Mouse (Mus musculus): ENCODE results near the gene Afmid. TPM values are rescaled to one million over a fixed set of nuclear protein-coding genes. Genes with fewer than 3 reads are reported as not detected.

Gene Afmid
- polyA plus RNA-seq, 1 experiment from 2014 or later: 5.8 TPM

DNA sequence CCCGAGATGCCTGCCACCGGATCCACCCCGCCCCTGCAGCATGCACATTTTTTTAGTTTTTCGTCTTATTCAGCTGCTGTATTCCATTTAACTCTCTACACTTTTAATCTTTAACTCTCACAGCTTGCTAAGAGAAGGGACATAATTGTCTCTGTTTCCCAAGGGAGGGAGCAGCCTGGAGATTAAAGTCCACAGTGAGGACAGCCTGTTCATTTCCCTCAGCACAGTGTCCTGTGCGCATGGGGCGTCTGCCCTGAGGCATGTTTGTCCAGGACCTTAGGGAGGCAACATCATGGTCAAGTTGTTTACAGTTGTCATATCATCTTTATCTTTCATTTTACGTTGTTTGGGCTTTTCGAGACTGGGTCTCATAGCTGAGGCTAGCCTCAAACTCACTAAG, 8.4 kb downstream of the Afmid start:
- Histone ChIP-seq H3K4me1 (peaks cover 38% of the 10 kb centered on the region), H3K9me3 (replicated peaks) (no peaks in the 10 kb centered on the region), H3K9ac (no peak overlapping the region), H3K4me2 (replicated peaks) (no peak overlapping the region), H3K4me3 (replicated peaks) (no peak overlapping the region), H3K36me3 (no peaks in the 10 kb centered on the region), H3K27me3 (no peaks in the 10 kb centered on the region), H3K27ac (replicated peaks) (no peak overlapping the region)
- ATAC-seq (ENCODE audit: insufficient number of reproducible peaks, low FRiP score, low TSS enrichment, low read depth): no peak
- 84% methylated on average over 8 of the region's 8 CpGs for WGBS

DNA sequence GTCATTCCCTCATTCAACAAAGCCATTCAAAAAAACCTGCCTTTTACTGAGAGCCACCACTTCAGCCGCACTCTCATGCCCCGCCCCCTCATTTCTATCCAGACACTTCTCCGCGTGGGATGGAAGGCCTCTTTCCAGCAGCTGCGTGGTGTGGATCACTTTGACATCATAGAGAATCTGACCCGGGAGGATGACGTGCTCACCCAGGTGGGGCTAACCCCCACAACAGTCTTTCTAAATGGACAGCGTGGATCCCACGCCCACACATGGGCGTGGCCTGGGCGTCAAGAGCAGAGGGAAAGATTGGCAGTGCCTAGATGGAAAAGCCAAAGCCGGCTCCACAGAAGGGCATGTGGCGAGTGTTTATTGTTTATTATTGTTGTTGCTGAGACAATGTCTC, 10.6 kb downstream of the Afmid start:
- H3K9me3 ChIP-seq (replicated peaks): no peaks in the 10 kb centered on the region
- H3K4me3 ChIP-seq (replicated peaks): peak overlapping the region; percentile 16
- H3K4me1 ChIP-seq: peaks cover 29% of the 10 kb centered on the region
- H3K9ac ChIP-seq: no peak overlapping the region
- H3K36me3 ChIP-seq: no peaks in the 10 kb centered on the region
- ATAC-seq (ENCODE audit: insufficient number of reproducible peaks, low FRiP score, low TSS enrichment, low read depth): no peak
- H3K27me3 ChIP-seq: no peaks in the 10 kb centered on the region
- WGBS: 25% methylated on average over 13 of the region's 13 CpGs
- H3K27ac ChIP-seq (replicated peaks): no peak overlapping the region
- H3K4me2 ChIP-seq (replicated peaks): peak overlapping the region; percentile 38

DNA sequence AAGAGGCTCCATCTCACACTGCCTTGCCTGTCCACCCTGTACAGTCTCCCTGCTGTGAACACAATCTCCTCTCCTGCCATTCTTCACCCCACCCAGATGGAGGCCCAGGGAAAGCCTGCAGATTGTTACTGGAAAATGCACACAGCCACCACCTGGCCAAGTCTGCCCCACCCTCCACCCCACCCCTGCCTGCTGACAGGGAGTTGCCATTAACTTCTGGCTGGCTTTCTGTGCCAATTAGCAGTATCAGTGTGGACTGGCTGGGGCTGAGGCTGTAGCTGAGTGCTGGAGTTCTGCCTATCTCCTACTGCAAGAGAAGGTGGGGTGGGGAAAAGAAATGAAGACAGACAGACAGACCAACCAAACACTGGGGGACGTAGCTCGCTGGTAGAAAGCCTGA, 12.8 kb downstream of the Afmid start:
- Histone ChIP-seq H3K9me3 (replicated peaks) (no peaks in the 10 kb centered on the region), H3K4me2 (replicated peaks) (no peak overlapping the region), H3K27ac (replicated peaks) (peak overlapping the region; percentile 44; the same call in 1 of the 2 replicates), H3K36me3 (no peaks in the 10 kb centered on the region), H3K27me3 (no peaks in the 10 kb centered on the region), H3K4me3 (replicated peaks) (no peak overlapping the region), H3K9ac (no peak overlapping the region), H3K4me1 (peaks cover 18% of the 10 kb centered on the region; the same call in 1 of the 2 replicates)
- WGBS: 42% methylated on average over 2 of the region's 2 CpGs
- ATAC-seq (ENCODE audit: insufficient number of reproducible peaks, low FRiP score, low TSS enrichment, low read depth): 0 out of 2 replicates have a peak, but pooled peaks have one; percentile 48

DNA sequence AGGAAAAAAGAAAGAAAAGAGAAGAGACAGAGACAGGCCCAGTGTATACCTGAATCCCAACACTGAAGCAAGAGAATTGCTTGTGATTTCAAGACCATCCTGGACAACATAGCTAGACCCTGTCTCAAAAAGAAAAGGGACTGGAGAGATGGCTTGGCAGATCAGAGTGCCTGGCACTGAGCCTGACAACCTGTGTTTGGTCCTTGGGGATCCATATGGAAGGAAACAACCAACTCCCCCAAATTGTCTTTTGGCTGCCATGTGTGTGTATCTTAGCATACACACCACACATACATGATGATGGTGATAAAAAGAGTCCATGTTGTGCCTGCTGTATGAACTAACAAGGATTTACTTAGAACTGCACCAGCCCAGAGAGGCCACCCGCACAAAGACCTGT, 13.3 kb downstream of the Afmid start:
- 83% methylated on average over 1 of the region's 1 CpGs for WGBS
- Histone ChIP-seq H3K4me1 (peaks cover 18% of the 10 kb centered on the region; the same call in 1 of the 2 replicates), H3K9ac (no peak overlapping the region), H3K27ac (replicated peaks) (0 out of 2 replicates have a peak overlapping the region, but pooled peaks have one; percentile 23), H3K4me2 (replicated peaks) (no peak overlapping the region), H3K4me3 (replicated peaks) (no peak overlapping the region), H3K27me3 (no peaks in the 10 kb centered on the region), H3K36me3 (no peaks in the 10 kb centered on the region), H3K9me3 (replicated peaks) (no peaks in the 10 kb centered on the region)
- no peak for ATAC-seq (ENCODE audit: insufficient number of reproducible peaks, low FRiP score, low TSS enrichment, low read depth)

DNA sequence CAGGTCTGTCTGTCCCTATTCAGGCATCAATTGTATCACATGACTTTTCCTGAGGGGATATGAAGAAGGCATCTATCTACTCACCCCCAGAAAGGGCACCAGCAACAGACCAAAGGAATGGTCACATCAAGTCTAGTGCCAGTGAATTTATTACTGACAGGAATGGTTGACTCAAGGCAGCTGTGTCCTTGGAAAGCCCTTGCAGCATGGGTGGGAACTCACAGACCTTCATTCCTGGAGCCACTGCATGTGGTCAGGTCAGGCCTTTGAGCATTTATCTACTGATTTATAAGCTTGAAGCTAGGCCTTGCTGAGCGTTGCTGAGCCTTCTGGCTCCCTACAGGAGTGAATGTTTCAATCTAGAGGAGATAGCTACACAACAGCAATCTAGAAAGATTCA, 15.2 kb downstream of the Afmid start:
- ATAC-seq (ENCODE audit: insufficient number of reproducible peaks, low FRiP score, low TSS enrichment, low read depth): no peak
- H3K4me1 ChIP-seq: peaks cover 22% of the 10 kb centered on the region; the same call in 1 of the 2 replicates
- 57% methylated on average over 1 of the region's 1 CpGs for WGBS
- H3K4me3 ChIP-seq (replicated peaks): no peak overlapping the region
- no peaks in the 10 kb centered on the region for H3K9me3 ChIP-seq (replicated peaks)
- no peak overlapping the region for H3K4me2 ChIP-seq (replicated peaks)
- no peak overlapping the region for H3K27ac ChIP-seq (replicated peaks)
- H3K36me3 ChIP-seq: no peaks in the 10 kb centered on the region
- H3K9ac ChIP-seq: no peak overlapping the region
- H3K27me3 ChIP-seq: no peaks in the 10 kb centered on the region

DNA sequence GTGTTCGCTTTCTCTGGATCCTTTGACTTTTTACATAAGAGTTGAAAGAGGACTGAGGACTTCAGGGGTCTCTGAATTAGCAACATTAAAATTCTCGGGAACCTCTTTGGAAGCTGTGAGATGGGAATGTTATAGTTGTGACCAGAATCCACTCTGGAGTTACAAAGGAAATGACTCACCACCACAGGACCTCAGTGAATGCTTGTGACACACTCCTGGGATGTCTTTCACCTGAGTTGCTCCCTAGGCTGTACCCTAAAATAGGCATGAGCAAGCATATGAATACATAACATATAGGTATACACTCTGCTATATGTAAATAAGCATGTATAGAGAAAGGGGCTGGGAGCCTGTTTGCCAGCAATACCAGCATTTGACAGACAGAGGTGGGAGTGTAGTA, 17.7 kb downstream of the Afmid start:
- 81% methylated on average over 2 of the region's 2 CpGs for WGBS
- no peak overlapping the region for H3K4me2 ChIP-seq (replicated peaks)
- no peak overlapping the region for H3K9ac ChIP-seq
- H3K4me3 ChIP-seq (replicated peaks): no peak overlapping the region
- no peaks in the 10 kb centered on the region for H3K9me3 ChIP-seq (replicated peaks)
- H3K4me1 ChIP-seq: peaks cover 22% of the 10 kb centered on the region
- H3K36me3 ChIP-seq: no peaks in the 10 kb centered on the region
- no peak for ATAC-seq (ENCODE audit: insufficient number of reproducible peaks, low FRiP score, low TSS enrichment, low read depth)
- no peak overlapping the region for H3K27ac ChIP-seq (replicated peaks)
- no peaks in the 10 kb centered on the region for H3K27me3 ChIP-seq

DNA sequence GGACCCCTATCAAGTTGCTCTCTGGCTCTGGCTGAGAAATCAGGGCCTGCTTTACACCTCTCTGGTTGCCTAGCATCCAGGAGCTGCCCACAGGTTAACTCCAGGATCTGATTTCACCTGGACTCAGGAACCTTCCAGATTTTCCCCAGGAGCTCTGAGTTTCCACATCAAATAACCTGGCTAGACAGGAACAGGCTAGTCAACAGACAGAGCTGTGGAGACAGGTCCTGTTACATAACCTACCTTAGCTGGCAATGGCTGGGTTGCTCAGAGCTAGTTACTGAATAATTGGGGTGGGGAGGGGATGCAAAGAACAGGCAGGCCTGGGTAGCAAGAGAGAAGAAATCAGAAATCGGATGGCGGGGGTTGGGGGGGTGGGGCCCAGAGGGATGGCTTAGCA, 19.3 kb downstream of the Afmid start:
- H3K36me3 ChIP-seq: no peaks in the 10 kb centered on the region
- H3K9me3 ChIP-seq (replicated peaks): no peaks in the 10 kb centered on the region
- 62% methylated on average over 2 of the region's 2 CpGs for WGBS
- H3K4me1 ChIP-seq: peaks cover 25% of the 10 kb centered on the region
- H3K27ac ChIP-seq (replicated peaks): peak overlapping the region; percentile 63; the same call in 1 of the 2 replicates
- no peak for ATAC-seq (ENCODE audit: insufficient number of reproducible peaks, low FRiP score, low TSS enrichment, low read depth)
- H3K9ac ChIP-seq: no peak overlapping the region
- no peak overlapping the region for H3K4me3 ChIP-seq (replicated peaks)
- H3K4me2 ChIP-seq (replicated peaks): no peak overlapping the region
- no peaks in the 10 kb centered on the region for H3K27me3 ChIP-seq

DNA sequence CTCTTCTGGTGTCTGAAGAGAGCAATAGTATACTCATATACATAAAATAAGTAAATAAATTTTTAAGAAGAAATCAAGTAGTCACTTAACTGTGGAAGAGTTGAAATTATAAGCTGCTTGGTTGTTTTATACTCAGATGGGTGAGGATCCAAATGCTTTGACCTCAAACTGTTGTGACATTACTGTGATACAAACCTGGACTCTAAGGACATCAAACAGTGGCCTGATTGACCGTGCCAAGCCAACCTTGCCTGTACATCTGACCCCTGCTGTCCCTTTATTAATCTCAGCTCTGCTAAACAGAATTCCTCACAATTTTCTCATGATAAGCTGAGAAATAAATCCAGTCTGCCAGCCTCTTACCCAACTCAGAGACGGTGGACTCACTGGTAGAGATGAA, 19.9 kb downstream of the Afmid start:
- 74% methylated on average over 2 of the region's 2 CpGs for WGBS
- no peak for ATAC-seq (ENCODE audit: insufficient number of reproducible peaks, low FRiP score, low TSS enrichment, low read depth)
- Histone ChIP-seq H3K4me1 (peaks cover 31% of the 10 kb centered on the region), H3K4me3 (replicated peaks) (no peak overlapping the region), H3K4me2 (replicated peaks) (no peak overlapping the region), H3K9me3 (replicated peaks) (no peaks in the 10 kb centered on the region), H3K36me3 (no peaks in the 10 kb centered on the region), H3K27ac (replicated peaks) (no peak overlapping the region), H3K27me3 (no peaks in the 10 kb centered on the region), H3K9ac (no peak overlapping the region)

DNA sequence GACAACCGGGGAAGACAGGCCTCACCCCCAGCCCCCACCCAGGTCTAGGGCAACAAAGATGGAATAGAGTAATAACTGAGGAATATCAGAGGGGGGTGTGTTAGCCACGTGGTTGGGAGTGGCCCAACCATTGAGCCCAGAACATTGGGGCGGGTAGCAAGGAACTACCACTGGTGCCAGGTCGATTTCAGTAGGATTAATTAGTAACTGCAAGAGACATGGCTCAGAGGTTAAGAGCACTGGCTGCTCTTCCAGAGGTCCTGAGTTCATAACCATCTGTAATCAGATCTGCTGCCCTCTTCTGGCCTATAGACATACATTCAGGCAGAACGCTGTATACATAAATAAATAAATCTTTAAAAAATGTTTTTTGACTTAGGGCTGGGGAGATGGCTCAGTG, 20.9 kb downstream of the Afmid start:
- Histone ChIP-seq H3K27me3 (no peaks in the 10 kb centered on the region), H3K4me2 (replicated peaks) (no peak overlapping the region), H3K9ac (no peak overlapping the region), H3K4me3 (replicated peaks) (no peak overlapping the region), H3K27ac (replicated peaks) (no peak overlapping the region), H3K36me3 (no peaks in the 10 kb centered on the region), H3K9me3 (replicated peaks) (no peaks in the 10 kb centered on the region), H3K4me1 (peaks cover 31% of the 10 kb centered on the region)
- 52% methylated on average over 5 of the region's 5 CpGs for WGBS
- ATAC-seq (ENCODE audit: insufficient number of reproducible peaks, low FRiP score, low TSS enrichment, low read depth): no peak

DNA sequence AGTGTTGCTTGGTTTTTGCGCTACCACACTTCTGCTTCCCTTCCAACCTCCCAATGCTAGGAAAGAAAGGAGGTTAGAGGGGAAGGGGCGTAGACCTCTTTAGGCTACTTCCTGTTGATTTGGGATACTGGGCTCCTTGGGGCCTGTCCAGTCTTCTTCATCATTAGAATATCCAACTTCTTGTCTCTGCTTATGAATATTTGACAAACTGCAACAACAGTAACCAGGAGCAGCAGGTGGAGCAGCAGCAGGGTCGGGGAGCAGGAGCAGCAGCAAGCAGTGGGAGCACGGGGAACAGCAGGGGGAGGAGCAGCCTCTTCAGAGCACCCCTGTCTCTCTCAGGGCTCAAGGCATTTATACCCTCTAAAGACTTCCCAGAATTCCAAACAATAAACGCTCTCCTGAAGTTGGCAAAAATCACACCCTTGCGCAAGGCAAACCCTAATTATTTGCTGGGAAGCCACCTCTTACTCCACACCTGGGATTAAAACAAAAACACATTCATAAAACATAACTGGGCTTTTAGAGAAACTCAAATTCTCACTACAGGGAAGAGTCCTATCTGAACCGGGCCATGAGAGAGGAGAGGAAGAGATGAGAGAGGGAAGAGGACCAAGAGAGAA, 22.0 kb downstream of the Afmid start:
- peak overlapping the region; percentile 74 for H3K4me3 ChIP-seq (replicated peaks)
- ATAC-seq (ENCODE audit: insufficient number of reproducible peaks, low FRiP score, low TSS enrichment, low read depth): no peak

DNA sequence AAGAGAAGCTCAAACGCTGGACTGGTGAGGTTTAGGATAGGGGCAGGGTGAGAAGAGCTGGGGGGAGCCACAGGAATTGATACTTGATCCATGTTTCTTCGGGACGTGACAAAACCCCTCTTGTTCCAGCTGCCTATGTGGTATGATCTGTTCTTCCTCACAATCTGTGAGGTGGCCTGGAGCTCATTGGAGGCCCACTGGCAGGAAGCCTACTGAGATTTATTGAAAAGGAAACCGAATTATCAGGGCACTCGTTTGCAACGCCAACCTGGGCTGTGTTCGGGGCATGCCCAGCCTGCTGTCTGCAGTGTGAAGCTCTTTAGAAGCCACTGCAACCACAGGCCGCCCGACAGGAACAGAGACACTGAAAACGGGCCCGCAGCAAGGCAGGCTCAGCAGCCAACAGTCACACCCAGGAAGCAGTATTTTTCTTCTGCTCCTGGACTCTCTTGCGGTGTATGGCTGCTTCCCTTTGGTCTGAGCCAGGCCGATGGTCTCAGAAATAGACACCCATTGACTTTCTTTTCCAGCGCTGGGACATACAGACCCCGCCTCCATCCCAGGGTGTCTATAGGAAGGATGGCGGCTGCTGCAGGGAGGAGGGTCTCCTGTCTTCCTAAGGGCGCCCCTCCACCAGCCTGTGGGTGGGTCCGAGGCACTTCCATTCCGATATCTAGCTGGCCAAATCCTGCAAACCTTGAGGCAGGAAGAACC, 22.7 kb downstream of the Afmid start:
- whole genome bisulfite sequencing: 2% methylated on average over 19 of the region's 19 CpGs

More for the DNA sequence above, 22.0 kb downstream of the Afmid start:
- H3K4me2 ChIP-seq (replicated peaks): peak overlapping the region; percentile 91
- H3K27ac ChIP-seq (replicated peaks): peak overlapping the region; percentile 98
- peaks cover 6% of the 10 kb centered on the region for H3K36me3 ChIP-seq
- peak overlapping the region; percentile 79 for H3K9ac ChIP-seq
- H3K27me3 ChIP-seq: no peaks in the 10 kb centered on the region
- 70% methylated on average over 7 of the region's 7 CpGs for WGBS
- H3K4me1 ChIP-seq: peaks cover 31% of the 10 kb centered on the region
- H3K9me3 ChIP-seq (replicated peaks): no peaks in the 10 kb centered on the region

More for the DNA sequence above, 22.7 kb downstream of the Afmid start:
- peak overlapping the region; percentile 74 for H3K4me3 ChIP-seq (replicated peaks)
- peak overlapping the region; percentile 98 for H3K27ac ChIP-seq (replicated peaks)
- no peaks in the 10 kb centered on the region for H3K27me3 ChIP-seq
- H3K9me3 ChIP-seq (replicated peaks): no peaks in the 10 kb centered on the region
- H3K4me1 ChIP-seq: peaks cover 31% of the 10 kb centered on the region
- H3K9ac ChIP-seq: peak overlapping the region; percentile 79
- peak; percentile 79 for ATAC-seq (ENCODE audit: insufficient number of reproducible peaks, low FRiP score, low TSS enrichment, low read depth)
- peak overlapping the region; percentile 91 for H3K4me2 ChIP-seq (replicated peaks)
- peaks cover 14% of the 10 kb centered on the region for H3K36me3 ChIP-seq

Data from embryonic facial prominence, embryonic 15.5 days (tissue).